In the genomic region with DNA sequence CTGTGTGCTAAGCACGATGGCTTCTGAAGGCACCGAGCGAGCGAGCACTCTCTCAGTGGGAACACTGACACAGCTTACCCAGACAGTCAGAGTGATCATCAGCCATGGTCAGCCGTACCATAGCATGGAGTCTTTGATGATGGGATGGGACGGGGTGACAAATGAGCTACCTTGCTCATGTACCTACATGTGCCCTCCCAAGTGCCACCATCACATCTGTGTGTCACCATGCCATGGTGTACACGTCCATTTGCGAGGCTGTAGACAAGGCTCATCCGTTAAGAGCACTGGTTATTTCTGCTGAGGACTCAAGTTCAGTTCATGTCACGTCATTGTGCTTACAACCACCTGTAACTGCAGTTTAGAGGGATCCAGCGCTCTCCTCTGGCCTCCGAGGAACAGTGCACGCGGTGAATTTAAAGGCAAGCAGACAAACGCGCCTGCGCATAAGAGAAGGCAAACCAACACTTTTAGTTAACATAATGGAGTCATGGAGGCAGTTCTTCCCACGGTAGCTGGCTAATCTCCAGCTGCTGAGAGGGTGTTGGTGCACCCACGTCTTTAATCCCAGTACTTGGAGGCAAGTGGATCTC, we compare ENCODE assay signal across 17 mouse cellular contexts.
"Had no signal": no experiment of that assay in that cellular context is flagged by ENCODE, and none has a peak within 500 bp of the region (broad histone marks: within the 10 kb centered on the region; RNA-seq: fewer than 3 reads in every experiment).

No protein-coding gene starts in this region.

- H3K9ac ChIP-seq: kidney, embryonic 15.5 days; limb, embryonic 13.5 days; liver, embryonic 14.5 days; midbrain, embryonic 15.5 days; neural tube, embryonic 13.5 days; stomach, embryonic 15.5 days had no signal

- H3K36me3 ChIP-seq: kidney, embryonic 15.5 days; limb, embryonic 13.5 days; midbrain, embryonic 15.5 days; neural tube, embryonic 13.5 days; stomach, embryonic 15.5 days had no signal

- DNase-seq: kidney, adult 18-20 months; kidney, postnatal 14 days; layer of hippocampus, adult 9-11 months; left cerebral cortex, postnatal 4 days; lung, adult 2 months; lung, postnatal 14 days; retina, postnatal 1 day; right cerebral cortex, postnatal 4 days; spleen, adult 18-20 months; thymus, postnatal 36 days had no signal

- H3K4me2 ChIP-seq: kidney, embryonic 15.5 days; limb, embryonic 13.5 days; midbrain, embryonic 11.5 days; midbrain, embryonic 15.5 days; neural tube, embryonic 13.5 days; stomach, embryonic 15.5 days had no signal

- H3K27ac ChIP-seq: kidney, embryonic 15.5 days; limb, embryonic 13.5 days; liver, embryonic 14.5 days; midbrain, embryonic 15.5 days; neural tube, embryonic 13.5 days; stomach, embryonic 15.5 days had no signal

- ATAC-seq: midbrain, embryonic 15.5 days had no signal

- H3K9me3 ChIP-seq: kidney, embryonic 15.5 days; limb, embryonic 13.5 days; midbrain, embryonic 15.5 days; neural tube, embryonic 13.5 days; stomach, embryonic 15.5 days had no signal

- H3K4me3 ChIP-seq: kidney, embryonic 15.5 days; midbrain, embryonic 15.5 days; neural tube, embryonic 13.5 days; stomach, embryonic 15.5 days had no signal
